ENCODE assay signal across 22 mouse cellular contexts in the genomic region with DNA sequence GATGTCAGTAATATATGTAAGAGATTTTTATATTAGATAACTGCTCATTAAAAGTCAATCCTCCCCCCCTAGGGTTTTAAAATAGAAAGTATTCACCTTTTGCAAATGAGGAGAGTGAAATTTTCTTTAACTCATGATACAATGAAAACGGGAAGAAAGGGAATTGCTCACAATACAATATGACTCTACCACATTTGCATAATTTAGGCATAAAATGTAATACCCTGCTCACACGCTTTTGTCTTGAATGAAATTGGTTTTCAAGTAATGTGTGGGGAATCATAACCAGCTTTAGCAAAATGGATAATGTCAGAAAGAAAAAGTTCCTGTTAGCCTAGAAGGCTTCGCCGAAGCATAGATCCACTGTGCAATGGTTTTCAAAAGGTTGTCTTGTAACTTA.
DNase-seq lines count a peak whose midpoint lies in the region; ATAC-seq and TF ChIP-seq lines count a peak whose summit lies in the region.
"Had no signal": no experiment of that assay in that cellular context is flagged by ENCODE, and none has a peak within 500 bp of the region (broad histone marks: within the 10 kb centered on the region; RNA-seq: fewer than 3 reads in every experiment).

No protein-coding gene starts in this region.

- no peaks in the 10 kb centered on the region for H3K27me3 ChIP-seq in forebrain, postnatal 0 days (ENCODE audit: insufficient read depth, low read length)
- no peaks in the 10 kb centered on the region for H3K27me3 ChIP-seq in forebrain, embryonic 12.5 days
- H3K27me3 ChIP-seq: embryonic facial prominence, embryonic 13.5 days; embryonic facial prominence, embryonic 15.5 days; forebrain, embryonic 13.5 days had no signal

- ATAC-seq in forebrain, postnatal 0 days, result peak; percentile 87
- ATAC-seq in forebrain, embryonic 12.5 days (ENCODE audit: low FRiP score), result no peak
- ATAC-seq: forebrain, embryonic 13.5 days had no signal

- H3K9me3 ChIP-seq in forebrain, postnatal 0 days (ENCODE audit: low read length), result no peaks in the 10 kb centered on the region
- H3K9me3 ChIP-seq in forebrain, embryonic 12.5 days, result no peaks in the 10 kb centered on the region
- H3K9me3 ChIP-seq: embryonic facial prominence, embryonic 13.5 days; embryonic facial prominence, embryonic 15.5 days; forebrain, embryonic 10.5 days; forebrain, embryonic 13.5 days had no signal

- TF ChIP-seq POLR2A in brain, embryonic 14.5 days (IDR thresholded peaks at IDR 0.05; ENCODE audit: borderline replicate concordance, extremely low read depth, insufficient read depth, insufficient read length, poor library complexity, severe bottlenecking), result no peak

- no peak overlapping the region for H3K27ac ChIP-seq in forebrain, postnatal 0 days (ENCODE audit: low read depth, low read length)
- no peak overlapping the region for H3K27ac ChIP-seq in forebrain, embryonic 12.5 days
- H3K27ac ChIP-seq in left cerebral cortex, adult 2 months, result peak overlapping the region; percentile 5; the same call in 1 of the 2 replicates
- H3K27ac ChIP-seq: embryonic facial prominence, embryonic 13.5 days; embryonic facial prominence, embryonic 15.5 days; forebrain, embryonic 10.5 days; forebrain, embryonic 13.5 days had no signal

- H3K4me2 ChIP-seq in forebrain, postnatal 0 days (ENCODE audit: low read depth), result no peak overlapping the region
- no peak overlapping the region for H3K4me2 ChIP-seq in forebrain, embryonic 12.5 days
- H3K4me2 ChIP-seq: embryonic facial prominence, embryonic 13.5 days; embryonic facial prominence, embryonic 15.5 days; forebrain, embryonic 13.5 days had no signal

- no peaks in the 10 kb centered on the region for H3K36me3 ChIP-seq in forebrain, postnatal 0 days (ENCODE audit: insufficient read depth)
- no peaks in the 10 kb centered on the region for H3K36me3 ChIP-seq in forebrain, embryonic 12.5 days (replicated peaks)
- H3K36me3 ChIP-seq: embryonic facial prominence, embryonic 13.5 days; embryonic facial prominence, embryonic 15.5 days; forebrain, embryonic 10.5 days had no signal

- no peak for TF ChIP-seq CTCF in forebrain, postnatal 0 days (IDR thresholded peaks at IDR 0.05; ENCODE audit: low read depth)
- no peak for TF ChIP-seq CTCF in left cerebral cortex, adult 2 months (IDR thresholded peaks at IDR 0.05)
- no peak for TF ChIP-seq CTCF in brain, embryonic 14.5 days (IDR thresholded peaks at IDR 0.05; ENCODE audit: borderline replicate concordance, extremely low read depth, insufficient read depth, insufficient read length)

- 48% methylated on average over 4 of the region's 4 CpGs for WGBS in forebrain, postnatal 0 days
- 69% methylated on average over 4 of the region's 4 CpGs for WGBS in forebrain, embryonic 12.5 days

- no peaks in the 10 kb centered on the region for H3K4me1 ChIP-seq in forebrain, postnatal 0 days (ENCODE audit: insufficient read depth)
- H3K4me1 ChIP-seq in forebrain, embryonic 12.5 days, result no peaks in the 10 kb centered on the region
- H3K4me1 ChIP-seq: embryonic facial prominence, embryonic 13.5 days; embryonic facial prominence, embryonic 15.5 days; forebrain, embryonic 10.5 days; forebrain, embryonic 13.5 days had no signal

- intact Hi-C loops in left cerebral cortex, adult 2 months (cut with DNase I), result loop anchor here (5.0 kb wide), 1 partner anchor 42 kb away; no protein-coding TSS in a partner anchor

- H3K4me3 ChIP-seq in forebrain, postnatal 0 days (ENCODE audit: low read depth, low read length), result no peak overlapping the region
- H3K4me3 ChIP-seq in forebrain, embryonic 12.5 days (replicated peaks), result no peak overlapping the region
- no peak overlapping the region for H3K4me3 ChIP-seq in left cerebral cortex, adult 2 months
- H3K4me3 ChIP-seq: embryonic facial prominence, embryonic 13.5 days; embryonic facial prominence, embryonic 15.5 days; erythroblast, embryonic 14.5 days; forebrain, embryonic 10.5 days; forebrain, embryonic 13.5 days had no signal

- no peak for DNase-seq in forebrain, postnatal 0 days
- no peak for DNase-seq in left cerebral cortex, adult 2 months (ENCODE audit: extremely low spot score in 1 of 2, low spot score in 2 of 2)
- DNase-seq in left cerebral cortex, adult 18-20 months (ENCODE audit: low spot score in 2 of 2), result no peak
- peak; percentile 25 for DNase-seq in brain, embryonic 14.5 days (ENCODE audit: low read depth)
- DNase-seq in brain, embryonic 18.5 days (ENCODE audit: low read depth, low spot score), result peak; percentile 30
- no peak for DNase-seq in retina, postnatal 1 day
- DNase-seq: adrenal gland, adult 2 months; adrenal gland, postnatal 10 days; adrenal gland, postnatal 25 days; cerebellum, adult 11 months; cerebellum, adult 18-20 months; cerebellum, adult 8-10 months; cerebellum, adult 9-11 months; cerebellum, postnatal 14 days; cerebellum, postnatal 36 days; embryo, embryonic 11 days had no signal

- no peak overlapping the region for H3K9ac ChIP-seq in forebrain, postnatal 0 days
- H3K9ac ChIP-seq in forebrain, embryonic 12.5 days, result no peak overlapping the region
- H3K9ac ChIP-seq: embryonic facial prominence, embryonic 13.5 days; embryonic facial prominence, embryonic 15.5 days; forebrain, embryonic 13.5 days had no signal

Comparison
In these comparisons a context has a peak if more than half of its experiments do, and no peak if none do; other contexts are left out.
1. DNase-seq: peak in brain, embryonic 14.5 days (single experiment) and brain, embryonic 18.5 days (single experiment); none in forebrain, postnatal 0 days (single experiment), left cerebral cortex, adult 2 months (0 of 2), left cerebral cortex, adult 18-20 months (0 of 2) and retina, postnatal 1 day (single experiment).